Mouse (Mus musculus) embryo, embryonic 10 days (tissue): ENCODE measurements around the gene Kcnj10.

Experiments used
- DNase-seq: peaks from one replicate; pipeline ENCODE4 v3.0.0-alpha.2; 2015; ENCODE audit warnings: low spot score

Kcnj10 gene

DNA sequence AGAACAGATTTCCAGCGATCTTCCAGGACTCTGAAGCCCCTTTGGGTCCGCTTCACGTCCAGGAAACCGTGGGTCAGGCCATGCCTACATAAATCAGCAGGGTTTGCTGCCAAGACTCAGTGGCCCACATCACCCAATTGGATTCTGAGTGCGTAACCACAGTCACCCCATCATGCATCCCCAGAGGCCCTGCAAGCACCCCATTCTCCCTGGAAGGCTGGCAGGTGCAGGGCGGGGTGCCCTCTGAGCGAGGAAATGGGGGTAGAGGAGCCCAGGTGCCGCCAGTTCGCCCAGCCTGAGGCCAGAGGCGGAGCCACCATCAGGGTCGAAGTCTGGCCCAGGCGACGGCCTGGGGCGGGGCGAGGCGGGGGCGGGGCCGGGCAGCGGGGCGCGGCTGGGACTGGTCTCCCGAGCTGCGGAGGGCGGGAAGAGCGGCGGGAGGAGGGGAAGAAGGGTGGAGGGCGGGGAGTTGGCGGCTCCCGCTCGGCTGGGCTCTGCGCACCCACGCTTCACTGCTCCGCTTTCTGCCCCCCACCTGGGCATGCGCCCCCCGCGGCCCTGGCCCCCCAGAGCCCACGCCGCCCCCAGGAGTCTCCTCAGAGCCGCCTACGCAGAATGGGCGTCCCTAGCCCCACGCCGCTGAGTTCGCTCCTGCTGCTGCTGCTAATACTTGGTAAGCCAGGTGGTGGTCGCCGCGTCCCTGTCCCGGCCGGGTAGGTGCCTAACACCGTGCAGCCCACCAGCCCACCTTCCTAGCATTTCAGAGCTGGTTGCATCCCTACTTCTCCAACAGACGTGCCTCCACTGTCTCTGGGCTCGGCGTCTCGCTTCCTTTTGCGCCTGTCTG is 28.9 kb upstream of the Kcnj10 start:
- peak; percentile 88 for DNase-seq

GRCm38 (mm10) chr1:172312768-172313561 is 28.0 kb upstream of the Kcnj10 start:
- DNase-seq = no peak

DNA sequence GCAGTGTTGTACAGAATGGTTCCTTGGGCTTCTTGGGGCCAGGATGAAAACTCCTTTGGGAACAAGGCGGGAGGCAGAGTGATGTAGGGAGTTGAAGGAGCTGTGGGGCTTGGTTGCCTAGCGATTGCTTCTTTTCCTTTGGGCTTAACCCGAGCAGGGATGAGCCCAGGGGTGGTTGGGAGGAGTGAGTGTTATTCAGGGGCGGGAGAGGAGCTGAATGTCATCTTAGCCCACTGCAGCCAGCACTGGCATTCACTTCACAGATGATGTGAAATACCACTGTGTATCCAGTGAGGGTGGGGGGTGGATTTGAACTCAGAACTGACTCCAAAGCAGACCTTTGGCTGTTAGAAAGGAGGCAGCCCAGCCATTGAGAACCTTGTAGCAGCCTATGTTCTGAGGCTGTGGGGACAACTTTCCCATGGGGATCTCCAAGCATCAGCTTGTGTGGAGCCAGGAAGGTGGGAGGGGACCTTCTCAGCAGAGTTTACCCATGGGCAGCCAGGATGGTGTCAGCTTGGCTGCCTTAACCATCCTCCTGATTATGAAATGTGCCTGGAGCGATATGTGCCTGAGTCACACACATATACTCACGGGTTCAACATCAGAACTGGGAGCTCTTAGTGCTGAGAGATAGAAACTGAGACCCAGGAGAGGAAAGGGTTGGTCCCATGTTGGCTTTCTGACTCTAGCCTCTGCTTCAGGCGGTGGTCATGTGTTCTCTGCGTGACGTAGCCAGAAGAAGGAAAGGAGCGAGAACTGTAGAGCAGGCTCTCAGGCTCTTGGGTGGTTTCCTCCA is 27.2 kb upstream of the Kcnj10 start:
- DNase-seq = no peak

GRCm38 (mm10) chr1:172314911-172315310 is 26.1 kb upstream of the Kcnj10 start:
- DNase-seq = no peak

GRCm38 (mm10) chr1:172317431-172317830 is 23.6 kb upstream of the Kcnj10 start:
- DNase-seq = no peak

GRCm38 (mm10) chr1:172317946-172318345 is 23.1 kb upstream of the Kcnj10 start:
- DNase-seq = no peak

DNA sequence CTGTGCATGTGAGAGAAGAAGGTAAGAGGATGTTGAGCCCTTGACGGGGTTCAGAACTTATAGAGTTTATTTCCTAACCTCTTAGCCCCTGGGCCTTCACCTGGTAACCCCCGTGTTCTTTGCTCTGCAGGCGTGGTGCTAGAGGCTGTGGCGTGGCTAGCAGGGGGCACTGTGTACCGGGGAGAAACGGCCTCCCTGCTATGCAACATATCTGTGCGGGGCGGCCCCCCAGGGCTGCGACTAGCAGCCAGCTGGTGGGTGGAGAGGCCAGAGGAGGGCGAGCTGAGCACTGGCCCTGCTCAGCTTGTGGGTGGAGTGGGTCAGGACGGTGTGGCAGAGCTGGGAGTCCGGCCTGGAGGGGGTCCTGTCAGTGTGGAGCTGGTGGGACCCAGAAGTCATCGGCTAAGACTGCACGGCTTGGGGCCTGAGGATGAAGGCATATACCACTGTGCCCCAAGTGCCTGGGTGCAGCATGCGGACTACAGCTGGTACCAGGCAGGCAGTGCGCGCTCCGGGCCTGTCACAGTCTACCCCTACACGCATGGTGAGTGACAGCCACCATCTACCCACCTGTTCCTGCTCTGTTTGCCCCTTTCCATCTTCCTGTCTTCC is 22.5 kb upstream of the Kcnj10 start:
- DNase-seq = no peak

- DNase-seq = no peak
These were observed 21.7 kb upstream of the Kcnj10 start for GRCm38 (mm10) chr1:172319346-172319745.

DNA sequence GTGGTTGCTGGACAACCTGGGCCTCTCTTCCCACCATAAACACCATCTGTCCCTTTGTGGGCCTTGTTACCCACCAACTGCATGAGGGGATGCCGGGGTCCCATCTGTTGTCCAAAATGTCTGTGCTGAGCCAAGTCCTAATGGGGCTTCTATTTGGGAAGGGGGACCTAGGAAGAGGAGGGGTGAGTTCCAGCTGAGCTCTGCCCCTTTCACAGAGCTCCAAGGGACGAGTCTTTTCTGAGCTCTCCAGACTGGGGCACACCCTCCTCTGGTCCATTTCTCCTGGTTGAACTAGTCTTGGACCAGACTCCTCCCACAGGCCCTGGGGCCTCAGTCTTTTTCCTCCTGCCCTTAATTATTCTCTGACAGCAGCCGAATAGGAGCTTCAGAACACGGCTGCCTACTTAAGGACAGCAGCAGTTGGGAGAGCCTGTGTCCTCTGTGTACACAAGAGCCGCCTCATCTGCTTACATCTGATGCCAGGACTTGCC is 21.0 kb upstream of the Kcnj10 start:
- no peak for DNase-seq

DNA sequence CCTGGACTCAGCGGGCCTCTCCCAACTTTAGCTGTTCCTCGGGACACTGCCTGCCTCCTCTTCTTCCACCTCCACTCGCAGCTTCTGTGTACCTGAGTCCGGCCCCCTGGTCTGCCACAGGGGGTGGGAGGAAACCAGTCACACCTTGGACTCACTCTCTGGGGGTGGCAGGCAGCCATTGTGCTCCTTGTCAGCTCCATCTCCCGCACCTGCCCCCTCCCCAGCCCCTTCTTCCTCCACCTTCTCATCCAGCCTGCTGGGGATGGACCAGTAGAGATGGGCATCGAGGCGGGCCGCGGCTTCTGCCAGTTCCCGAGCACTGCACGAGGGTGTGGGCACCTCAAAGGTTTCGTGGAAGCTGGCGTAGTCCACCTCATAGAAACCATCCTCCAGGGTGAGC is 18.3 kb upstream of the Kcnj10 start:
- no peak for DNase-seq

- DNase-seq = no peak
These were observed 17.7 kb upstream of the Kcnj10 start for GRCm38 (mm10) chr1:172323298-172323697.

DNA sequence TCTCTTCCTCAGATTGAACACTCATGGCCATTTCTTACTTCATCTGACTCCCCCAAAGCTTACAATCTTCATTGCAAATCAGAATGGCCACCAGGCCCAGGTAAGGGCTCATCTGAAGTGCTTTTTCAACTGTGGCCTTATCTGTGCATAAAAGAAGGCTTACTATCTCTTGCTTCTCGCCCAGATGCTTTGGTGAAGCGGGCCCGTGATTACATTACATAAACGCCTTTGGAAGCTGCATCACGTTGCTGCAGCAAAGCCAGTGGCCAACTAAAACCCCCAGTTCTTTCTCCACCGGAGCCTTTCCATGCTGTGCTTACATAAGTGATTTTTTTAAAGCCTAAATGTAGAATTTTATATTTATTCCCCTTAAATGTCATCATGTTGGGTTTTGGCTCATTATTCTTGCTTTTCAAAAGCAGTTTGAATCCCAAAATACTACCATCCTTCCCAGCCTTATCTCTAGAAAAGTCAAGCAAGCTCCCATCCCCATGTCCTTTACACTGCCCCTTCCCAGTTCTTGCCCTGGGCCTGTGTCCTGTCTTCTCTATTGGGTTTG is 17.1 kb upstream of the Kcnj10 start:
- DNase-seq = no peak

GRCm38 (mm10) chr1:172324725-172325124 is 16.3 kb upstream of the Kcnj10 start:
- DNase-seq = peak; percentile 93

GRCm38 (mm10) chr1:172325680-172326535 is 15.1 kb upstream of the Kcnj10 start:
- peak; percentile 85 for DNase-seq

DNA sequence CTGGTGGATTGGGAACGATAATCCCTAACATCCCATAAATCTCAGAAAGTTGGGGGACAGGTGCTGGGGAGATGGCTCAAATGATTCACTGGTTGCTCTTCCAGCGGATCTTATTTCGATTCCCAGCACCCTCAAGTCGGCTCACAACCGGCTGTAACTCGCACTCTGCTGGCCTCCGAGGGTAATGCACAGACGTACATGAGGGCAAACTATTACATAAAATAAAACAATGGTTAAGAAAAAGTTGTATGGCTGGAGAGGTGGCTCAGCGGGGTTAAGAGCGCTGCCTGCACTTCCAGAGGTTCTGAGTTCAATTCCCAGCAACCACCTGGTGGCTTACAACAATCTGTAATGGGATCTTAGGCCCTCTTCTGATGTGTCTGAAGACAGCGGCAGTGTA is 14.3 kb upstream of the Kcnj10 start:
- DNase-seq = no peak

DNA sequence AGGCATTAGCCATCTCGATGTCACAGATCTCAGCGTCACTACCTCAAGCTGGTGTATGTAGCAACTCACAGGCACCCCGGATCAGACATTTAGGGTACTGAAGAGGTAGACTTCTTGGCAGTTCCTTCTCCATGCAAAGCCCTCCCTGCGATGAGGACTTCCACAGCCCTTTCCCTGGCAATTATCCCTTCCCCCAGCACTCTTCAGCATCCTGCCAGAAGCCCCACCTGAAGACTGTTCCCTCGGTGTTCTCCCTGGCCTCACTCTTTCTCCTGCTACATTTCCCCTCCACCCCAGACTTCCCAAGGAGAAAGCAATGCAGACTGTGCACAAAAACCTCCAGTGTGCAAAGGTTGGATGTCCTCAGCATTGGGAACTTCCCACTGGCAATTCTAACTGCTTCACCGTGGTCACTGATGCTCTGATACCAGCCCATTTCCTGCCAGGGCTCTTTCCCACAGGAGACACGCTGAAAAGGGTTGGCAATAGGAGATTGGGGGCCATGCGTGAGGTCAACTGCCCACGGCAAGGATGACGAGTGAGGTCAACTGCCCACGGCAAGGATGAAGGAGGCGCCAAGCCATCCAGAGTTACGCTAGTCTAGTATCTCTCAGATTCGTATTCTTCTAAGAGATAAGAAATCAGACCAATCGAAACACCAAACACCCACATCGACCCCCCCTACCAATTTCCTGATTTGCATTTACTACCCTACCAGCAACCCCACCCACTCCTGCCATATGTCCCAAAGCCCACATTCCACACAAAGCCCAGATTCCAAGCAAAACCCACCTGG is 13.6 kb upstream of the Kcnj10 start:
- DNase-seq = no peak

- DNase-seq = no peak
These were observed 13.0 kb upstream of the Kcnj10 start for GRCm38 (mm10) chr1:172328041-172328440.

DNA sequence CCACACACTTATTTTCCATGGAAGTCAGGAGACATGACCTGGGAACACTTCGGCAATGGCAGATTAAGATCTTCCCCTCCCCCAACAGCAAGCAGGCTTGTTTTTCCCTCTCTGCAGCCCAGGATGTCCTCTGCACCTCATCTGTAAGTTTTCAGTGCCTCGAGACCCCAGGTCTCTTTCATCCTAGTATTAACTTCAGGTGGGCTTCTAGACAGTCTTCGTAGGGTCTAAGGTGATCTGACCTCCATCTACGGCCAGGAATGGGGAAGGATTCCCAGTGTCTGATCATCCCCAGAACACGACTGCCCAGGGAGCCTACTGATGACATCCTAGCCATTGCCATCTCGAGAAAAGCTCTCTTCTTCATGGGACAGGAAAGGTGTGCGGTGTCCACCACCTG is 12.5 kb upstream of the Kcnj10 start:
- DNase-seq = no peak

DNA sequence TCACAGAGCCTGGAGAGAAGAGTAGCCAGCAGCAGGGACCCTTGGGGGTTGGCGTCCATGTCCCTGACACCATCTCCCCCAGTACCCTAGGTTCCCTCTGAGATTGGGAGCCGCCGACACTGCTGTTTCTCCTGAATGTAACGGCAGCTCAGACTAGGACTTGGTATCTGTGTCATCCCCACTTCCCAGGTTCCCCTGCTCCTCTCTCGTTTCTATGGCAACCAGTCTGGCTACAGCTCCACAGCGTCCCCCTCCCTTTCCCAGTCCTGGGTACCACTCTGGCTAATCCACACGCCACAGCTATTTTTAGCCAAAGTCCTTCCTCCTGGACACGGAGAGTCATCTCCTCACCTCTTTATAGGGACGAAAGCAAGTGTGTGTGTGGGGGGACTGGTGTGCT is 11.9 kb upstream of the Kcnj10 start, which contains the start of gene Kcnj9:
Kcnj9 (minus strand) TSS at position 188 of the 400 bp plus-strand sequence.
- DNase-seq = peak; percentile 66

- DNase-seq = no peak
These were observed 11.4 kb upstream of the Kcnj10 start for GRCm38 (mm10) chr1:172329616-172330015.
